Mouse (Mus musculus) megakaryocyte, embryonic 14.5 days (primary cell): Measurements from ENCODE around the gene Lmo1. TPM values are rescaled to one million over a fixed set of nuclear protein-coding genes. Genes with fewer than 3 reads are reported as not detected.

ENCODE experiments used
- H3K27me3 ChIP-seq: replicated peaks from 2 replicates; pipeline ENCODE3; 2012; ENCODE audit warnings: inconsistent platforms
- H3K36me3 ChIP-seq: replicated peaks from 2 replicates; pipeline ENCODE3; 2012; ENCODE audit warnings: low read length, inconsistent platforms, mixed read lengths
- H3K4me1 ChIP-seq: 2 replicates; pipeline ENCODE4 v1.6.1; 2012; ENCODE audit warnings: inconsistent platforms
- H3K4me3 ChIP-seq: replicated peaks from 2 replicates; pipeline ENCODE3; 2012; ENCODE audit warnings: moderate library complexity, mild to moderate bottlenecking, inconsistent platforms
- H3K9me3 ChIP-seq: 2 replicates; pipeline ENCODE4 v1.6.1; 2012; ENCODE audit warnings: inconsistent platforms
- FLI1 ChIP-seq: IDR thresholded peaks from 2 replicates; pipeline ENCODE4 v1.6.1; 2012; ENCODE audit warnings: low read length, inconsistent platforms, mixed read lengths
- GATA1 ChIP-seq: IDR thresholded peaks from 3 replicates; pipeline ENCODE4 v1.6.1; 2012; ENCODE audit warnings: mixed read lengths, low read length, inconsistent platforms, borderline replicate concordance
- polyA plus RNA-seq: library from polyadenylated mRNA; stranded (reverse); fragments of >175 nt; gene quantifications from 2 replicates; pipeline ENCODE4 v1.2.3, GENCODE M21; 2012; ENCODE audit warnings: low replicate concordance; ENCODE audit not compliant: insufficient read depth

Gene Lmo1
- polyA plus RNA-seq, 1 experiment: 0.58 TPM

DNA sequence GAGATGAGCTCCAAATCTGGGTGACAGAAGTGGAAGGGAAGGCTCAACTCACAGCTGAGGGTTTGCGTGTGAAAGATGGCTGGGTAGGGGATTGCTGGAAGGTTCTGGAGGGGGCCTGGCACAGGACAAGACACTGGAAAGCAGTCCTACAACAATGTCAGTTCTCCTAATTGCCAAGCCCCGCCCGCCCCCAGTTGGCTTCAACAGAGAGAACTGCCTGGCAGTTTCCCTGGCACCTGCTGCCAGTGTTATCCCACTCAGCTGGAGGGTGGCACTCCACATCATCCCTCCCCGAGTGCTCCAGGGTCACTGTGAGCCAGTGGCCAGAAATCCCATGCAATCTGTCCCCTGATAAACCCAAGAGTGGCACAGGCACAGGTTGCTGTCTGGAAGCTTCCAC, 23.9 kb downstream of the Lmo1 start:
- H3K4me3 ChIP-seq: no peak overlapping the region
- H3K27me3 ChIP-seq: peaks cover 9% of the 10 kb centered on the region
- TF ChIP-seq FLI1 (no peak), GATA1 (no peak)
- no peaks in the 10 kb centered on the region for H3K36me3 ChIP-seq
- H3K4me1 ChIP-seq: no peaks in the 10 kb centered on the region
- no peaks in the 10 kb centered on the region for H3K9me3 ChIP-seq

DNA sequence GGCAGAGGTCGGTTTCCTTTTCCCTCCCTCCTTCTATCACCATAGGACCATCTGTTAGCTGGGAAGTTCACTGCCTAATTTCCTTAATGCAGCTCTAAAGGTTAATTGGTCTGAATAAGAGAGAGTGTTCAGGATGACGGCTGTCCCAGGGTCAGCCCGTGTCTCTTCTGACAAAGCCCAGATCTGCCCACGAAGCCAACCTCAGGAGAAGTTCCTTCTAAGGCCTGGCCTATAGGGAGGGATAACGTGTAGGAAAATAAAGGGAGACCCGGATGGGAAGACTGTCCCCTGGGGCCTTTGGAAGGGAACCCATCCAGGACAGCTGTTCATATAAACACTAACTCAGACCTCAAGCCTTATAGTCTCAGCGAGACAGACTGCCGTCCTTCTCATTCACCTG, 29.8 kb downstream of the Lmo1 start:
- TF ChIP-seq FLI1: no peak
- TF ChIP-seq GATA1: no peak
- Histone ChIP-seq H3K4me3 (no peak overlapping the region), H3K36me3 (no peaks in the 10 kb centered on the region), H3K4me1 (no peaks in the 10 kb centered on the region), H3K27me3 (peaks cover 13% of the 10 kb centered on the region), H3K9me3 (no peaks in the 10 kb centered on the region)

DNA sequence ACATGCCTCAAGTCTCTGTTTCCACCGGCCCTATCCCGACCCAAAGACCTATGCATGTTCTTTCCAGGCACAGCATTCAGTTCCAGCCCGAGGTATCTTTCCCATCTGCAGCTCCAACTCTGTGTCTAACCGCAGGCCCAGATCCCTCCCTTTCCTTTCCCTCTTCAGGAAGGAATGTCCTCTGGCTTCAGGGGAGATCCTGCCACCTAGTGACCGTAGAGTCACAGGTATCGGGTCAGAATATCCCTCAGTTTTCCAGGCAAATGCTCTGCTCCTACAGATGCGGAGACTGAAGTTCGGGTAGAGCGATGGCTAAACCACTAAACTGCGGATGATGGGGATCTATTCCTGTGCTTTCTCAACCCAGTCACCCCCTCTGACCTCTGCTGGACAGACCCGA, 30.3 kb downstream of the Lmo1 start:
- no peaks in the 10 kb centered on the region for H3K9me3 ChIP-seq
- no peaks in the 10 kb centered on the region for H3K36me3 ChIP-seq
- TF ChIP-seq GATA1 (no peak), FLI1 (no peak)
- no peak overlapping the region for H3K4me3 ChIP-seq
- no peaks in the 10 kb centered on the region for H3K4me1 ChIP-seq
- H3K27me3 ChIP-seq: peaks cover 13% of the 10 kb centered on the region

DNA sequence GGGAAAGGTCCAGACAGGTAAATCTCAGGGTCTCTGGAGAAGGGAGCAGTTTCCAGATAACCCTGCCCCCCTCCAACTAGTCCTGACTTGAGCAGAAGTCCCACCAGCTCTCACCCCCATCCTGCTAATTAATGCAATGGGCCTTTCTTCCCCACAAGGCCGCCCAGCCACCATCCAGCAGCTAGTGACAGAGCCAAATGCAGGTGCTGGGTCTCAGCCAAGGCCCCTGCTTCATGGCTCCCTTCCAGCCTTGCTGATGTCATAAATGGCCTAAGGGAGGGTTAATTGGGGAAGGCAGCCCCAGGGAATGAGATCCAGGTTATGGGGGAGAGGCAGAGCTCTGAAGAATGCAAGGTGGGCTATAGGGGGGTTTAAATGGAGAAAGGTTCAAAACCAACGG, 32.4 kb downstream of the Lmo1 start:
- no peak overlapping the region for H3K4me3 ChIP-seq
- H3K9me3 ChIP-seq: no peaks in the 10 kb centered on the region
- TF ChIP-seq FLI1 (no peak), GATA1 (no peak)
- H3K4me1 ChIP-seq: peaks cover 4% of the 10 kb centered on the region; the same call in 1 of the 2 replicates
- H3K27me3 ChIP-seq: peaks cover 16% of the 10 kb centered on the region
- no peaks in the 10 kb centered on the region for H3K36me3 ChIP-seq

DNA sequence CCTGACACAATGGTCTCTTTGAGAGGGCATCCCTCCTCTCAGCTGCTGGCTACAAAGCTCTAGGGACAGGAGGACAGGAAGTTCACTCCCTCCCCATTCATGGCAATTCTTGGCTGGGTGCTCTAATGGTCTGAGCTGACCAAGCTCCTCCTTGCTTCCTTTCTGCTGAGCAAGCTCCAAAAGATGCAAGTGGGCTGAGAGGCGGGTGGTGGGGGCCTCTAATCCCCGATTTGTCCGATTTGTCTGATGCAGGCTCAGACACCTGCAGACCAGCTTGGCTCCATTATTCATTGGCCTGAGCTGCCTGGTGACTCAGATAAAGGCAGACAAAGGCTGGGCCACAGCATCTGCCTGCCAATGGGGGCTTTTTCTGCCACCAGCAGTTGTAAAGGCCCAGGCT, 33.3 kb downstream of the Lmo1 start:
- Histone ChIP-seq H3K4me3 (no peak overlapping the region), H3K9me3 (no peaks in the 10 kb centered on the region), H3K27me3 (peaks cover 20% of the 10 kb centered on the region), H3K4me1 (peaks cover 4% of the 10 kb centered on the region; the same call in 1 of the 2 replicates), H3K36me3 (no peaks in the 10 kb centered on the region)
- TF ChIP-seq GATA1 (no peak), FLI1 (no peak)

DNA sequence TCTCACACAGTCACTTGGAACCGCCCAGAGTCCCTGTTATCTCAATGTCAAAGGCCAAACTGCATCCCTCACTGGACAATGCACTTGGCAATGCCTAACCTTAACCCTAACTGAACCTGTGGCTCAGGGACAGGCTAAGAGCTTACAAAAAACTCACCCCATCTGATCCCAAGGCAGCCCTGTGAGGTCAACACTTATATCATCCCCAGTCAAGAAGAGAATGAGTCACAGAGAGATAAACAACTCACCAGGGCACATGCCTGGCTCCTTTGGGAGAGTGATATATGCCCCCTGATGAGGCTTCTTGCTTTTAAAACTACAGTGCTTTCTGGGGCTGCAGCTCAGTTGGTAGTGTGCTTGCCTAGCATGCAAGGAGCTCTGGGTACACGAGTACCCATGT, 34.0 kb downstream of the Lmo1 start:
- Histone ChIP-seq H3K9me3 (no peaks in the 10 kb centered on the region), H3K4me1 (peaks cover 4% of the 10 kb centered on the region; the same call in 1 of the 2 replicates), H3K4me3 (no peak overlapping the region), H3K27me3 (peaks cover 20% of the 10 kb centered on the region), H3K36me3 (no peaks in the 10 kb centered on the region)
- TF ChIP-seq GATA1: no peak
- no peak for TF ChIP-seq FLI1

DNA sequence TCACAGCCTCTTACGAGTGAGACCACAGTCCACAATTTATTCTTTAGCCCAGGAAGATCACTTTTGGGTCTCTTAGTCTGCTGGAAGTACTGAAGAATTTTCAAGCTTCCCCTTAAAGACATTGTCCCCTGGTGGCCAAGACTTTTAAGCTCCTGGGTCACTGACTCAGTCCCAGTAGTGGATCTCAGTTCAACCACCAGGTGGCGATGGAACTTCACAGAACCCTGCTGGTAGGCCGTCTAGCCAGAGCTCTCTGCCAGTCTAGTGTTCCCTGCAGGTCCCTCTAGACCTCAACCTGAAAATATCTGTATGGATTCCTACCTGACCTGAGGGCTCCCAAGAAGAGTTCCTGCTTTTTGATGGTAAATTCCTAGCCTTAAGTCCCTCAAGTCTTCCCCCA, 35.6 kb downstream of the Lmo1 start:
- no peak for TF ChIP-seq FLI1
- TF ChIP-seq GATA1: no peak
- no peak overlapping the region for H3K4me3 ChIP-seq
- H3K4me1 ChIP-seq: peaks cover 4% of the 10 kb centered on the region; the same call in 1 of the 2 replicates
- no peaks in the 10 kb centered on the region for H3K9me3 ChIP-seq
- H3K27me3 ChIP-seq: peaks cover 19% of the 10 kb centered on the region
- H3K36me3 ChIP-seq: no peaks in the 10 kb centered on the region

DNA sequence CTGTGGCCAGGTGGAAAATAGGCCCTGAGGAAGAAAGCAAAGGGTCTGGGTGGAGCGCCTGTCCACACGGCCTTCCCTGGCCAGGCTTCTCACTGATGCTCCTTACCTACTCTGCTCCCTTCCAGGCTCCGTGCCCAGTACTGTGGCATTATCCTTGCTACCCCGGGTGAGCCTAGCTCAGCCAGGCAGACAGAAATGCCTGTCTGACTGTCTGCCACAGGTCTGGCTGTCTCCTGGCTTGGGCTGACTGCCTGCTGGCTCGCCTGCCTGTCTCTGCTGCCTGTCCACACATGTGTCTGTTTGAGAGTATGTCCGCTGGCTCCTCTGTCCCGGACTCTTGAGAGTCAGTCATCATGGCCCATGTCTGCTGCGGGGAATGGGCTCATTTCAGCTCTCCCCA, 37.6 kb downstream of the Lmo1 start:
- H3K4me3 ChIP-seq: no peak overlapping the region
- H3K36me3 ChIP-seq: no peaks in the 10 kb centered on the region
- peaks cover 4% of the 10 kb centered on the region; the same call in 1 of the 2 replicates for H3K4me1 ChIP-seq
- H3K9me3 ChIP-seq: no peaks in the 10 kb centered on the region
- peaks cover 16% of the 10 kb centered on the region for H3K27me3 ChIP-seq
- no peak for TF ChIP-seq GATA1
- no peak for TF ChIP-seq FLI1

DNA sequence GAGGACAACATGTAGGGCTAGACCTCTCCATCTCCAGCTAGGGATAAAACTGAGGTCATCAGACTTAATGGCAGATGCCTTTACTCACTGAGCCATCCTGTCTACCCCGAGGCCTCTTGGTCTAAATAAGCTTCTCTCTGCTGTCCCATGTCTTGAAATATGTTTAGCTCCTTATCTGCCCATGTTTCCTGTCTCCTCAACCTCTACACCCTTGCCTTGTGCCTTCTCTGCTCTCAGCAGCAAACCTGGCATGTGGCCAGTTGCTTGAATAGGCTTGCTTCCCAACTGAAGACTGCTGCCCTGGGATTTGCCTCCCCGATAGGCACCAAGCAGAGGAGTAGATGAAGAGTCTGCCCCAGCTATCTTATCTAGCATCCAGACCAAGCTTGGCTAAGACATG, 43.4 kb downstream of the Lmo1 start:
- Histone ChIP-seq H3K27me3 (peaks cover 7% of the 10 kb centered on the region), H3K36me3 (no peaks in the 10 kb centered on the region), H3K4me3 (no peak overlapping the region), H3K9me3 (peaks cover 16% of the 10 kb centered on the region), H3K4me1 (no peaks in the 10 kb centered on the region)
- TF ChIP-seq GATA1 (no peak), FLI1 (no peak)

DNA sequence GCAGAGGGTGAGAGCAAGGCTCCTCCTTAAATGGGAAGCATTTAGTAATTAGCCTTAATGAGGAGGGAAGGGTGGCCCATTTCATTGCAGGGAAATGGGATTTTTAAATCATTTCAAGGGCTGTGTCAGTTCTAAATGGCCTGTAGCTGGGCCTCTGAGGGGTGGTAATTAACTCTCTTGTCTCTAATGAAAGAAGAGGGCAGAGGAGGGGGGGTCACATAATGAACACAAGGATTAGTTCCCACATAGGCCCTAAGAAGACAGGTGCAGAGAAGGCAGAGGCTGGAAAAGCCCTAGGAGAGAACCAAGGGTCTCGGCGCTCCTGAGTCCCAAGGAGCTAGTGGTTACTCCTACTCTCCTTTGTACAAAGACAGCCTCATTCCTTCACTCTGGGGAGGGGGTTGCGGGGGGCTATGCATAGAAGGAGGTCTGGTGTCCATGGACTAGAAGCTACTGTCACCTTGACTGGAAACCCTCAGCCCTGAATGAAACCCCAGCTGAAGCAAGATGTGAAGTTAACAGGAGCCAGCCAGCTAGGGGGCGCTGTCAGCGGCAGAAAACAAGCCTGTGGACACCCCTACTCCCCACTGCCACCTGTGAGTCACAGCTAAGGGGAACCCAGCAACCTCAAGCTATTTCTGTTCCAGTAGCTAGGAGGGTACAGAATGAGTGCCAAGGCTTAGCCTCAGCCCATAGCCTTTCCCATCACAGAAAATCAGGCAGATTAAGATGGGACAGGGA, 44.9 kb downstream of the Lmo1 start:
- Histone ChIP-seq H3K9me3 (peaks cover 16% of the 10 kb centered on the region), H3K4me1 (no peaks in the 10 kb centered on the region), H3K27me3 (peaks cover 10% of the 10 kb centered on the region), H3K36me3 (no peaks in the 10 kb centered on the region), H3K4me3 (no peak overlapping the region)
- no peak for TF ChIP-seq FLI1
- TF ChIP-seq GATA1: no peak

DNA sequence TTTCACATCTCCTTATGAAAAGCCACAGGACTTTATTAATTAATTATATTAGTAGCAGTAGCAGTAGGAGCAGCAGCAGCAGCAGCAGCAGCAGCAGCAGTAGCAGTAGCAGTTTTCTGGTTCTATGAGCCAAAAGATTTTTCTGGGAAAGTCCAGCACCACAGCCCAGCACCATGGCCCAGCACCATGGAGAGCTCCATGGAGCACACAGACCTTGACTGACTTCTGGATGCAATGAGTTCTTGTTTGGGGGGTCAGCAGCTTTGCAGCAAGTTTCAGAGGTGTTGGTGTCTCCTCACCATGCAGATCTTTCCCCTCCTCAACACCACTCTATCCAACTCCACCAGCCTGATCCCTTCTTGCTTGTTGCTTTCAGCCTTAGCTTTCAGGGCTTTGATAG, 45.6 kb downstream of the Lmo1 start:
- H3K4me1 ChIP-seq: no peaks in the 10 kb centered on the region
- peaks cover 12% of the 10 kb centered on the region for H3K27me3 ChIP-seq
- no peak overlapping the region for H3K4me3 ChIP-seq
- TF ChIP-seq FLI1: no peak
- no peak for TF ChIP-seq GATA1
- peaks cover 16% of the 10 kb centered on the region for H3K9me3 ChIP-seq
- H3K36me3 ChIP-seq: no peaks in the 10 kb centered on the region
